Mouse (Mus musculus): ENCODE measurements around the gene Pim3. TPM values are rescaled to one million over a fixed set of nuclear protein-coding genes. Genes with fewer than 3 reads are reported as not detected.

Pim3 gene
- polyA plus RNA-seq, 1 experiment from 2014 or later: 77.4 TPM

DNA sequence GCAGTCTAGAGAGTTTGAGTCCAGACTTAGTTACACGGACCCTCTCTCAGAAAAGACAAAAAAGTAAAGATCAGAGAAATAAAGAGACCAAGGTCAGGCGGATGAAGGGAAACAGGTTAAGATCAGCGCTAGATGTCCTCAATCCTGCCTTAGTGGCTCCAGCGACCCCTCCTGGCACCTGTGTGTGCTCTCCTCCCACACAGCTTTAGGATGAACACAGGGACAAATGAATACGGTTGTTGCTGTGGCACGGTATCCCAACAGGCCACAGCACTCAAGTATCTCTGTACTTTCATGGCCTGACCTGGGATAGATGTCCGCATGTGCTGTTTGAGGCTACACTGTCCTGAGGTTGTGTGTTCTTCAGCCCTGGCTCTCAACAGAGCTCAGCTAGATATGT, 33.1 kb downstream of the Pim3 start:
- Histone ChIP-seq H3K4me3 (ENCODE audit: low read length) (no peak overlapping the region), H3K27ac (ENCODE audit: low read depth, low read length) (no peak overlapping the region), H3K9ac (ENCODE audit: low read depth, low read length) (no peak overlapping the region), H3K4me1 (ENCODE audit: control insufficient read depth, insufficient read depth, low read depth, low read length) (peaks cover 5% of the 10 kb centered on the region), H3K4me2 (ENCODE audit: low read length) (no peak overlapping the region), H3K27me3 (replicated peaks; ENCODE audit: control insufficient read depth, insufficient read depth, low read length) (no peaks in the 10 kb centered on the region; the same call in 1 of the 2 replicates), H3K36me3 (ENCODE audit: control insufficient read depth, insufficient read depth, low read length) (no peaks in the 10 kb centered on the region), H3K9me3 (ENCODE audit: control insufficient read depth, low read length) (no peaks in the 10 kb centered on the region)
- ATAC-seq: no peak
- WGBS: 65% methylated on average over 7 of the region's 7 CpGs

DNA sequence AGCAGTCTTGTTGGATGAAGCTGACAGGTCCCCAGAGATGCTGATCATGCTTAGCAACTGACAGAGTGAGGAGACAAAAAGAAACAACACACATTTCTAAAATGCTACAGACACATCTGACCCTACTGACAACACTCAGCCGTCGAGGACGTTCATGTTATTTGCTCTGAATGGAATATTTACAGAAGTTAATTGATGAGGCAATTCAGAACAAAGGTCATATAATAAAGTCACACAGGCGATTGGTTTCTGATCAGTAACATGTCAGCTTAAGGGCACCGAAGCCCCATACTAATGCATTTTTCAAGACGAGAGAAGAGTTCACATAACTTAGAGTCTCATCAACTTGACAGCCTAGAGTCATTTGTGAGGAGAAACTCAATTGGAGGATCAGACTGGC, 33.9 kb downstream of the Pim3 start:
- H3K4me3 ChIP-seq (ENCODE audit: low read length): no peak overlapping the region
- H3K9me3 ChIP-seq (ENCODE audit: control insufficient read depth, low read length): no peaks in the 10 kb centered on the region
- H3K4me2 ChIP-seq (ENCODE audit: low read length): no peak overlapping the region
- no peak overlapping the region for H3K9ac ChIP-seq (ENCODE audit: low read depth, low read length)
- WGBS: 84% methylated on average over 6 of the region's 6 CpGs
- no peaks in the 10 kb centered on the region for H3K36me3 ChIP-seq (ENCODE audit: control insufficient read depth, insufficient read depth, low read length)
- 0 out of 2 replicates have a peak, but pooled peaks cover 2% of the 10 kb centered on the region for H3K4me1 ChIP-seq (ENCODE audit: control insufficient read depth, insufficient read depth, low read depth, low read length)
- ATAC-seq: no peak
- no peaks in the 10 kb centered on the region; the same call in 1 of the 2 replicates for H3K27me3 ChIP-seq (replicated peaks; ENCODE audit: control insufficient read depth, insufficient read depth, low read length)
- no peak overlapping the region for H3K27ac ChIP-seq (ENCODE audit: low read depth, low read length)

DNA sequence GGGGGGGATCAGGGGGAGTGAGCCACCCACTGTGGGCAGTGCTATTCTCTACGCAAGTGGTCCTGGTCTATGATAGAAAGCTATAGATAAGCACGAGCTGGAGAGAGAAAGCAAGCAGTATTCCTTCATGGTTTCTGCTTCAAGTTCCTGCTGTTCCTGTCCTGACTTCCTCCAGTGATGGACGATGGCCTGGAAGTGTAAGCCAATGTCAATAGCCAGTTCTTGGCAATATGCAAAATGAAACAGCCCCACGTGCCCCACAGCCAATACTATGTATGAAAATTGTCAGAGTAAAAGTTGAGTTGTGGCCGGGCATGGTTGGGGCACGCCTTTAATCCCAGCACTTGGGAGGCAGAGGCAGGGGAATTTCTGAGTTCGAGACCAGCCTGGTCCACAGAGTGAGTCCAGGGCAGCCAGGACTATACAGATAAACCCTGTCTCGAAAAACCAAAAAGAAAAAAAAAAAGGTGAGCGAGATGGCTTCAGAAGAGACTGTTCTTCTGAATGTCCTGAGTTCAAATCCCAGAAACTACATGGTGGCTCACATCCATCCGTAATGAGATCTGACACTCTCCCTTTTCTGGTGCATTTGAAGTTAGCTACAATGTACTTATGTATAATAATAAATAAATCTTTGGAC, 34.5 kb downstream of the Pim3 start:
- Histone ChIP-seq H3K4me3 (ENCODE audit: low read length) (no peak overlapping the region), H3K9ac (ENCODE audit: low read depth, low read length) (no peak overlapping the region), H3K9me3 (ENCODE audit: control insufficient read depth, low read length) (no peaks in the 10 kb centered on the region), H3K4me1 (ENCODE audit: control insufficient read depth, insufficient read depth, low read depth, low read length) (no peaks in the 10 kb centered on the region), H3K27ac (ENCODE audit: low read depth, low read length) (no peak overlapping the region), H3K27me3 (replicated peaks; ENCODE audit: control insufficient read depth, insufficient read depth, low read length) (no peaks in the 10 kb centered on the region; the same call in 1 of the 2 replicates), H3K4me2 (ENCODE audit: low read length) (no peak overlapping the region), H3K36me3 (ENCODE audit: control insufficient read depth, insufficient read depth, low read length) (no peaks in the 10 kb centered on the region)
- WGBS: 84% methylated on average over 10 of the region's 10 CpGs
- ATAC-seq: no peak

DNA sequence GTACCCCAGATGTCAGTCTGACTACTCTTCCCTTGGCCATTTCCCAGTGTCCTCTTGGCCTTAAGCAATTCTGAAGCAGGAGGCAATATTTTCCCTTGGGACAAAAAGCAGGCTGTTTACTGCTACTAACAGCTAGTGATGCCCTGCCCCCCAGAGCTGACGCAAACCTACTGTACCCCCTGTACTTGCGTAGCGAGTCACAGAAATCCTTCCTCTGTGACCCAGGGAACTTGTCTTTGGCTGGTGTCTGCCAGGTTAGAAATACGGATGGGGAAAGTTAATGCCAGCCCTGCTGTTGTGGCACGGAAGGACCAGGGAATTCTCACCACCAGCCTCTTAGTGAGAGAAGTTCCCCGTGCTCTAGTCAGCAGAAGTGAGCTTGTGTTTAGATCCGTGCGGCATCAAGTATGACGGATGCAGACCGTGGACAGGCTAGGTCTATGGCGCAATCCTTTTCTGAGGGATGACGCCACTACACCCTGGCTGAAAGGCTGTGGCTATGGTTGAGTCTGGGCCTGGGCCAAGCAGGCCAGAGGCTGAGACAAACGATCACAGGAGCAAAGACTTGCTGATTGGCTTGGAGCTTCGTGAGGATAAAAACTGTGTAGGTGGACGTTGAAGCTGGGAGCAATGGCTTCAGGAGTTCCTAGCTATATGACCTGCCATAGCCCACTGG, 40.4 kb downstream of the Pim3 start:
- no peaks in the 10 kb centered on the region for H3K9me3 ChIP-seq (ENCODE audit: control insufficient read depth, low read length)
- H3K4me3 ChIP-seq (ENCODE audit: low read length): no peak overlapping the region
- H3K27me3 ChIP-seq (replicated peaks; ENCODE audit: control insufficient read depth, insufficient read depth, low read length): no peaks in the 10 kb centered on the region
- no peak overlapping the region for H3K27ac ChIP-seq (ENCODE audit: low read depth, low read length)
- H3K36me3 ChIP-seq (ENCODE audit: control insufficient read depth, insufficient read depth, low read length): no peaks in the 10 kb centered on the region
- H3K9ac ChIP-seq (ENCODE audit: low read depth, low read length): no peak overlapping the region
- no peak overlapping the region for H3K4me2 ChIP-seq (ENCODE audit: low read length)
- WGBS: 85% methylated on average over 15 of the region's 15 CpGs
- H3K4me1 ChIP-seq (ENCODE audit: control insufficient read depth, insufficient read depth, low read depth, low read length): no peaks in the 10 kb centered on the region
- ATAC-seq: no peak

DNA sequence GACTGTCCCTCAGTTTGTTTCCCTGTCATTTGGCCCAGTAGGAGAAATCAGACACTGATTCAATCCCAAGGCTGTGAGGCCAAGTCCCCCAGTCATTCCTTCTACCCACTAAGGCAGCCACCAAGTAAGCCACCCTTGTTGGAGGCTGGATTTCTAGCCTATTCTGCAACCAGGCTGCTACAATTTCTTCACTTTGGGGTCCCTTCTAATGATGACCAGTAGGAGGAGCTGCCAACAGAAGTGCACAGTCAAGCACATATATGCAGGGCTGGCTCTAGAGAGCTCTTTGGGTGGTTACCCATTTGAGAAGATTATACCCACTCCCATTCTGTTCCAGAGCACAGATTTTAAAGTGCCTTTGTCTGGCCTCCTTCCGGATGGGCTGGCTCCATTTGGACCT, 41.1 kb downstream of the Pim3 start:
- Histone ChIP-seq H3K4me3 (ENCODE audit: low read length) (no peak overlapping the region), H3K36me3 (ENCODE audit: control insufficient read depth, insufficient read depth, low read length) (no peaks in the 10 kb centered on the region), H3K27me3 (replicated peaks; ENCODE audit: control insufficient read depth, insufficient read depth, low read length) (no peaks in the 10 kb centered on the region), H3K9me3 (ENCODE audit: control insufficient read depth, low read length) (no peaks in the 10 kb centered on the region), H3K27ac (ENCODE audit: low read depth, low read length) (no peak overlapping the region), H3K4me2 (ENCODE audit: low read length) (no peak overlapping the region), H3K4me1 (ENCODE audit: control insufficient read depth, insufficient read depth, low read depth, low read length) (no peaks in the 10 kb centered on the region), H3K9ac (ENCODE audit: low read depth, low read length) (no peak overlapping the region)
- 92% methylated on average over 1 of the region's 1 CpGs for WGBS
- no peak for ATAC-seq

DNA sequence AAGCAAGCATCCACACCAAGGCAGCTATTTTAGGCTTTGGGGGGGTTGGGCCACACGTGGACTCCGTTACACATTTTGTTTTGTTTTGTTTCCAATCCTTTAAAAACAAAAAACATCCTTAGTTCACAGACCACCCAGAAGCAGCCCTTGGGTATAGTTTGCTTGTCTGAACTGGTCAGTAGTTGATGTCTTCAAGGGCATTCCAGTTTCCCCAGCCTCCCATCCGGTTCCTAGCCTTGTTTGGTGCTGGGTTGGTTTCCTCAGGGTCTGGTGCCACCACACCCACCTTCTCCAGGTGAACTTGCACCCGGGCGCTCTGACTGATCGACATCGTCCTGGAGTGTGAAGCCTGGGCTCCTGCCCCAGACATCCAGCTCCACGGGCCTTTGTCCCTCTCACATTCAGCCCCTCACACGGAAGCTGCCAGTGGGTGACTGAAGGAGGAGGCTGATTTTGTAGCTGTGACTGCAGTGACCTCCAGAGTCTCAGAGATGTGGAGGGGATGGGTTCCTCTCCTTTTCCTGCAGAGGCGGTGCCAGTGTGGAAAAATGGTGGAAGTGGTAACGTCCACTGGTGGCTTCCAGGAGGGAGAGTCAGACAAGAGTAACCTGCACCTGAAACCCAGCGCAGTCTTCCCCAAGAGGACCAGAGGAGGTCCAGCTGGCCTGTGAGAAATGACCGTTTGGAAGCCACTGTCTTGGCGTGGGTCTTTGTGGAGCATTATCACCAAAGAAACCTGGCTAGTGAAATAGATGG, 42.2 kb downstream of the Pim3 start:
- Histone ChIP-seq H3K4me1 (ENCODE audit: control insufficient read depth, insufficient read depth, low read depth, low read length) (no peaks in the 10 kb centered on the region), H3K4me3 (ENCODE audit: low read length) (no peak overlapping the region)
- ATAC-seq: no peak

DNA sequence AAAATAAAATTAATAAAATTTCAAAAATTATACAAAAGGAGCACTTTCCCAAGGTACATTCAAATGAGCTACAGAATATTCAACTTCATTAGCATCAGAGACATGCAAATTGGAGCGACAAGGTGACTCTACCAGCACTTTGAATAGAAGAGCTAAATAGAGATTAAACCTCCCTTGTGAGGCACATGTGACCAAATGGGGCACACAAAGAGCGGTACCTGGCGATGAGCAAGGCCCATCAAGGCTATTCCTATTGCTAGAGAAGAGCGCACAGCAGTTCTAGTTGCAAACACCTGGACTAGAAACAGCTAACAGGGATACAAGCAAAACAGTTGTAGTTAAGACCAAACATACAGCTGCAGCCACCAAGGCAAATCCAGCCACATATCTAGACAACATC, 44.4 kb downstream of the Pim3 start:
- 74% methylated on average over 4 of the region's 4 CpGs for WGBS
- H3K4me1 ChIP-seq (ENCODE audit: control insufficient read depth, insufficient read depth, low read depth, low read length): no peaks in the 10 kb centered on the region
- no peak overlapping the region for H3K27ac ChIP-seq (ENCODE audit: low read depth, low read length)
- no peak overlapping the region for H3K4me3 ChIP-seq (ENCODE audit: low read length)
- no peaks in the 10 kb centered on the region for H3K9me3 ChIP-seq (ENCODE audit: control insufficient read depth, low read length)
- no peak overlapping the region for H3K9ac ChIP-seq (ENCODE audit: low read depth, low read length)
- H3K27me3 ChIP-seq (replicated peaks; ENCODE audit: control insufficient read depth, insufficient read depth, low read length): no peaks in the 10 kb centered on the region
- H3K4me2 ChIP-seq (ENCODE audit: low read length): no peak overlapping the region
- no peak for ATAC-seq
- H3K36me3 ChIP-seq (ENCODE audit: control insufficient read depth, insufficient read depth, low read length): no peaks in the 10 kb centered on the region

More for the DNA sequence above, 42.2 kb downstream of the Pim3 start:
- Histone ChIP-seq H3K27me3 (replicated peaks; ENCODE audit: control insufficient read depth, insufficient read depth, low read length) (no peaks in the 10 kb centered on the region), H3K36me3 (ENCODE audit: control insufficient read depth, insufficient read depth, low read length) (no peaks in the 10 kb centered on the region), H3K27ac (ENCODE audit: low read depth, low read length) (no peak overlapping the region), H3K9ac (ENCODE audit: low read depth, low read length) (no peak overlapping the region), H3K9me3 (ENCODE audit: control insufficient read depth, low read length) (no peaks in the 10 kb centered on the region), H3K4me2 (ENCODE audit: low read length) (no peak overlapping the region)
- 84% methylated on average over 14 of the region's 14 CpGs for WGBS

DNA sequence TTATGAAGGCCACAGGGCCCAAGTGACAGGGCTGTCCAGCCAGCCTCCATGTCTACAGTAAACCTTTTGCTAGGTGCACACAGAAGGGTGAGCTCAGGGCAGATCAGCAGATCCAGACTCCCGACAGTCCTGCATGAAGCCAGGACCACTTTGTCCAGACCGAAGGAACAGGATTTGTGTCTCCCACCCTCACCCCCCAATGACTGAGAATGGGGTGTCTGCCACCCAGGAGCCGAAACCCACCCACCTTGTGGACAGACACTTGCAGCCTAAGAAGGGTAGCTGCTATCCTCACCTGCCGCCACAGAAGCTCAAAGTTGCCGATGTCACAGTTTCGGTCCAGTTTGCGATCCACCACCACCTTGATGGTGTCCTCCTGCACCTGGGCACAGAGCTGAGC, 53.1 kb downstream of the Pim3 start:
- no peaks in the 10 kb centered on the region for H3K4me1 ChIP-seq (ENCODE audit: control insufficient read depth, insufficient read depth, low read depth, low read length)
- H3K36me3 ChIP-seq (ENCODE audit: control insufficient read depth, insufficient read depth, low read length): no peaks in the 10 kb centered on the region

More for the DNA sequence above, 53.1 kb downstream of the Pim3 start:
- no peak for ATAC-seq
- WGBS: 94% methylated on average over 7 of the region's 7 CpGs
- H3K4me2 ChIP-seq (ENCODE audit: low read length): no peak overlapping the region
- H3K9me3 ChIP-seq (ENCODE audit: control insufficient read depth, low read length): no peaks in the 10 kb centered on the region
- no peaks in the 10 kb centered on the region for H3K27me3 ChIP-seq (replicated peaks; ENCODE audit: control insufficient read depth, insufficient read depth, low read length)
- no peak overlapping the region for H3K4me3 ChIP-seq (ENCODE audit: low read length)
- no peak overlapping the region for H3K9ac ChIP-seq (ENCODE audit: low read depth, low read length)
- H3K27ac ChIP-seq (ENCODE audit: low read depth, low read length): no peak overlapping the region
